Mouse (Mus musculus) kidney, postnatal 25 days (tissue): Measurements from ENCODE around the gene Tspan4.

Source experiments
- DNase-seq, 2 experiments: peaks; one replicate each; pipeline ENCODE4 v3.0.0; 2021; ENCODE audit warnings: mixed read lengths in 2 of 2

Tspan4 gene

GRCm38 (mm10) chr7:141477578-141478269 is 2.7 kb downstream of the Tspan4 start:
- peak in 1 of 2 experiments; percentile 60 for DNase-seq

- no peak for DNase-seq
These were observed 3.3 kb downstream of the Tspan4 start for GRCm38 (mm10) chr7:141478270-141478748.

GRCm38 (mm10) chr7:141480842-141481497 is 5.9 kb downstream of the Tspan4 start:
- peak; percentile 67 to 80 for DNase-seq

GRCm38 (mm10) chr7:141481498-141482401 is 6.7 kb downstream of the Tspan4 start:
- DNase-seq: peak; percentile 60 to 64

GRCm38 (mm10) chr7:141482531-141483024 is 7.5 kb downstream of the Tspan4 start:
- no peak for DNase-seq

GRCm38 (mm10) chr7:141483114-141483653 is 8.1 kb downstream of the Tspan4 start:
- no peak for DNase-seq

- no peak for DNase-seq
These were observed 9.4 kb downstream of the Tspan4 start for GRCm38 (mm10) chr7:141484186-141485120.

GRCm38 (mm10) chr7:141485186-141485585 is 10.1 kb downstream of the Tspan4 start:
- no peak for DNase-seq

- DNase-seq: no peak
These were observed 10.6 kb downstream of the Tspan4 start for GRCm38 (mm10) chr7:141485606-141486005.

- no peak for DNase-seq
These were observed 11.2 kb downstream of the Tspan4 start for GRCm38 (mm10) chr7:141486239-141486638.

GRCm38 (mm10) chr7:141487141-141487540 is 12.1 kb downstream of the Tspan4 start:
- DNase-seq: no peak

- peak in 1 of 2 experiments; percentile 41 for DNase-seq
These were observed 16.1 kb downstream of the Tspan4 start for GRCm38 (mm10) chr7:141491151-141491550.

- DNase-seq: no peak
These were observed 17.7 kb downstream of the Tspan4 start for GRCm38 (mm10) chr7:141492738-141493137.

GRCm38 (mm10) chr7:141493729-141494128 is 18.7 kb downstream of the Tspan4 start:
- DNase-seq: no peak

GRCm38 (mm10) chr7:141495379-141495778 is 20.3 kb downstream of the Tspan4 start:
- no peak for DNase-seq

GRCm38 (mm10) chr7:141495940-141496339 is 20.9 kb downstream of the Tspan4 start:
- DNase-seq: no peak

GRCm38 (mm10) chr7:141497600-141497999 is 22.6 kb downstream of the Tspan4 start:
- no peak for DNase-seq

- DNase-seq: no peak
These were observed 26.9 kb downstream of the Tspan4 start for GRCm38 (mm10) chr7:141501820-141502555.

- no peak for DNase-seq
These were observed 27.5 kb downstream of the Tspan4 start for GRCm38 (mm10) chr7:141502556-141502905.

GRCm38 (mm10) chr7:141506278-141506677 is 31.2 kb downstream of the Tspan4 start:
- DNase-seq: no peak

- no peak for DNase-seq
These were observed 33.1 kb downstream of the Tspan4 start for GRCm38 (mm10) chr7:141508160-141508559.
